Mouse (Mus musculus) limb, embryonic 14.5 days (tissue): Measurements from ENCODE around the gene Ptbp3. TPM values are rescaled to one million over a fixed set of nuclear protein-coding genes. Genes with fewer than 3 reads are reported as not detected.
A peak's percentile ranks its signal among the peaks of the same experiment; 100 is the strongest.

Experiments
- ATAC-seq: fragments of 200-750 bp; cut with Nextera tagmentation; 2 replicates; pipeline ENCODE4 v1.8.0; 2017; ENCODE audit warnings: low read depth, moderate number of reproducible peaks, moderate TSS enrichment; ENCODE audit not compliant: low FRiP score
- DNase-seq: peaks from one replicate; pipeline ENCODE4 v3.0.0-alpha.2; 2015; ENCODE audit warnings: low spot score
- H3K27ac ChIP-seq: fragments of 300-500 bp; sonication (generic); replicated peaks from 2 replicates; pipeline ENCODE4 v1.5.1; 2014; ENCODE audit warnings: low read depth, mild to moderate bottlenecking, low read length, moderate library complexity, mixed read lengths
- H3K27me3 ChIP-seq: fragments of 300-500 bp; sonication (generic); 2 replicates; pipeline ENCODE4 v1.6.1; 2014; ENCODE audit warnings: low read length, mixed read lengths; ENCODE audit not compliant: control insufficient read depth, insufficient read depth
- H3K36me3 ChIP-seq: fragments of 300-500 bp; sonication (generic); 2 replicates; pipeline ENCODE4 v1.6.1; 2014; ENCODE audit warnings: mild to moderate bottlenecking, low read length, moderate library complexity, mixed read lengths; ENCODE audit not compliant: control insufficient read depth, insufficient read depth
- H3K4me1 ChIP-seq: fragments of 300-500 bp; sonication (generic); 2 replicates; pipeline ENCODE4 v1.6.1; 2014; ENCODE audit warnings: antibody characterized with exemption, low read length, mixed read lengths; ENCODE audit not compliant: control insufficient read depth, insufficient read depth
- H3K4me2 ChIP-seq: fragments of 300-500 bp; sonication (generic); replicated peaks from 2 replicates; pipeline ENCODE4 v1.6.1; 2014; ENCODE audit warnings: low read depth, mild to moderate bottlenecking, low read length, moderate library complexity; ENCODE audit not compliant: severe bottlenecking
- H3K4me3 ChIP-seq: fragments of 300-500 bp; sonication (generic); replicated peaks from 2 replicates; pipeline ENCODE4 v1.5.1; 2014; ENCODE audit warnings: low read length
- H3K9ac ChIP-seq: fragments of 300-500 bp; sonication (generic); 2 replicates; pipeline ENCODE4 v1.6.1; 2014; ENCODE audit warnings: mild to moderate bottlenecking, low read depth, low read length, moderate library complexity; ENCODE audit not compliant: severe bottlenecking
- H3K9me3 ChIP-seq: fragments of 300-500 bp; sonication (generic); 2 replicates; pipeline ENCODE4 v1.6.1; 2016; ENCODE audit warnings: low read length; ENCODE audit not compliant: control insufficient read depth
- POLR2A ChIP-seq: fragments of 200-500 bp; IDR thresholded peaks from 2 replicates; pipeline ENCODE4 v1.8.0; 2012; ENCODE audit warnings: inconsistent platforms, mild to moderate bottlenecking, moderate library complexity, borderline replicate concordance; ENCODE audit not compliant: insufficient read depth, insufficient read length; ENCODE audit errors: extremely low read depth
- WGBS: fragments of 180-500 bp; shearing (Covaris S2); extraction: QIAGEN DNeasy Blood & Tissue Kit; methylation state at CpG from one replicate; pipeline ENCODE4 v1.1.7; 2014; 5-methylcytosine and 5-hydroxymethylcytosine counted together
- polyA plus RNA-seq, 2 experiments: library from polyadenylated mRNA; depleted of rRNA in 1 of 2; stranded (reverse) in 1 of 2; unstranded in 1 of 2; fragments of >200 nt; fragmentation: Nextera tagmentation in 1 of 2; extraction: Ambion mirVana in 1 of 2; gene quantifications; 2 replicates each; pipeline versions ENCODE4 v1.2.1 to v1.2.3; 2012 to 2014

The Ptbp3 gene
- polyA plus RNA-seq (2012; rRNA removed) (27.1 and 30.7 TPM in 2 replicates), polyA plus RNA-seq (2014; fragmentation: Nextera tagmentation; extraction: Ambion mirVana) (53.1 and 56.0 TPM in 2 replicates)

- under 1% methylated on average over 41 of the region's 83 CpGs for WGBS
- Histone ChIP-seq H3K36me3 (no peaks in the 10 kb centered on the region), H3K4me3 (peak within 1 kb of the TSS; percentile 93), H3K9me3 (no peaks in the 10 kb centered on the region), H3K27me3 (no peaks in the 10 kb centered on the region), H3K4me1 (peaks cover 13% of the 10 kb centered on the region), H3K9ac (peak within 1 kb of the TSS; percentile 93), H3K4me2 (peak within 1 kb of the TSS; percentile 90), H3K27ac (peak within 1 kb of the TSS; percentile 92)
- TF ChIP-seq POLR2A = peak; percentile 86; the same call in 1 of the 2 replicates
- DNase-seq (peak; percentile 90), ATAC-seq (peak; percentile 93)
Measured at GRCm38 (mm10) chr4:59549175-59549976, at the start of gene Ptbp3. Ptbp3 (minus strand) TSS chr4:59549364.

- TF ChIP-seq POLR2A = no peak
- Histone ChIP-seq H3K4me1 (no peaks in the 10 kb centered on the region), H3K9ac (no peak overlapping the region), H3K9me3 (no peaks in the 10 kb centered on the region), H3K27me3 (no peaks in the 10 kb centered on the region), H3K4me2 (no peak overlapping the region), H3K36me3 (no peaks in the 10 kb centered on the region), H3K4me3 (no peak overlapping the region), H3K27ac (no peak overlapping the region)
- ATAC-seq = no peak
- no peak for DNase-seq
- WGBS = 87% methylated on average over 2 of the region's 2 CpGs
Measured at GRCm38 (mm10) chr4:59596556-59596955, 47.4 kb upstream of the Ptbp3 start.

- DNase-seq (no peak), ATAC-seq (no peak)
- Histone ChIP-seq H3K36me3 (no peaks in the 10 kb centered on the region), H3K9ac (no peak overlapping the region), H3K27ac (no peak overlapping the region), H3K9me3 (no peaks in the 10 kb centered on the region), H3K27me3 (no peaks in the 10 kb centered on the region), H3K4me3 (no peak overlapping the region), H3K4me2 (no peak overlapping the region), H3K4me1 (no peaks in the 10 kb centered on the region)
- WGBS = 78% methylated on average over 2 of the region's 2 CpGs
- TF ChIP-seq POLR2A = no peak
Measured at GRCm38 (mm10) chr4:59594614-59595013, 45.5 kb upstream of the Ptbp3 start.

GRCm38 (mm10) chr4:59587872-59588226, 38.7 kb upstream of the Ptbp3 start:
- H3K4me1 ChIP-seq = no peaks in the 10 kb centered on the region
- no peak overlapping the region for H3K4me3 ChIP-seq
- no peaks in the 10 kb centered on the region for H3K27me3 ChIP-seq
- ATAC-seq = no peak
- H3K9me3 ChIP-seq = no peaks in the 10 kb centered on the region
- no peak overlapping the region for H3K4me2 ChIP-seq
- no peak for TF ChIP-seq POLR2A
- 100% methylated on average over 1 of the region's 1 CpGs for WGBS
- H3K9ac ChIP-seq = no peak overlapping the region
- no peak for DNase-seq
- H3K36me3 ChIP-seq = no peaks in the 10 kb centered on the region
- H3K27ac ChIP-seq = no peak overlapping the region

GRCm38 (mm10) chr4:59587215-59587871, 38.2 kb upstream of the Ptbp3 start:
- Histone ChIP-seq H3K9ac (no peak overlapping the region), H3K4me1 (peaks cover under 1% of the 10 kb centered on the region; the same call in 1 of the 2 replicates), H3K36me3 (no peaks in the 10 kb centered on the region), H3K27me3 (no peaks in the 10 kb centered on the region), H3K27ac (no peak overlapping the region), H3K9me3 (no peaks in the 10 kb centered on the region), H3K4me2 (no peak overlapping the region), H3K4me3 (no peak overlapping the region)
- 75% methylated on average over 2 of the region's 2 CpGs for WGBS
- DNase-seq = no peak
- no peak for TF ChIP-seq POLR2A
- no peak for ATAC-seq
